Mouse (Mus musculus) CH12.LX (cell line): ENCODE data around the gene Psors1c2. TPM values are rescaled to one million over a fixed set of nuclear protein-coding genes. Genes with fewer than 3 reads are reported as not detected.

Source experiments
- DNase-seq: peaks from one replicate; pipeline ENCODE4 v3.0.0-alpha.2; 2013; ENCODE audit errors: extremely low read depth
- H3K27ac ChIP-seq: 2 replicates; pipeline ENCODE4 v1.5.1; 2012; ENCODE audit warnings: low read depth, mild to moderate bottlenecking, control low read depth, moderate library complexity; ENCODE audit not compliant: insufficient read depth
- H3K27me3 ChIP-seq: replicated peaks from 2 replicates; pipeline ENCODE3; 2012; ENCODE audit warnings: inconsistent platforms
- H3K36me3 ChIP-seq, 2 experiments: replicated peaks in 1 of 2; 2 replicates each; pipeline versions ENCODE3 to v1.6.1; 2012; ENCODE audit warnings: inconsistent platforms in 1 of 2, low read length in 1 of 2, mild to moderate bottlenecking in 1 of 2, mixed read lengths in 1 of 2, moderate library complexity in 1 of 2; ENCODE audit not compliant: control insufficient read depth in 1 of 2, insufficient read depth in 1 of 2
- H3K4me1 ChIP-seq, 2 experiments: 2 replicates each; pipeline ENCODE4 v1.6.1; 2012; ENCODE audit warnings: inconsistent platforms in 1 of 2, moderate library complexity in 1 of 2; ENCODE audit not compliant: insufficient read depth in 2 of 2, control insufficient read depth in 1 of 2
- H3K4me2 ChIP-seq: 2 replicates; pipeline ENCODE4 v1.6.1; 2012; ENCODE audit warnings: low read depth, mild to moderate bottlenecking, control low read depth; ENCODE audit not compliant: poor library complexity, insufficient read depth, severe bottlenecking
- H3K4me3 ChIP-seq, 3 experiments: fragments of 150-350 bp in 1 of 3; sonication (generic) in 1 of 3; replicated peaks in 1 of 3; 2 replicates each; pipeline versions ENCODE3 to v1.5.1; 2011 to 2012; ENCODE audit warnings: low read depth in 2 of 3, low read length in 2 of 3, mild to moderate bottlenecking in 2 of 3, moderate library complexity in 2 of 3, control low read depth in 1 of 3, improper control_type of control experiment in 1 of 3, inconsistent platforms in 1 of 3, mixed read lengths in 1 of 3; ENCODE audit not compliant: poor library complexity in 1 of 3
- H3K79me2 ChIP-seq: replicated peaks from 2 replicates; pipeline ENCODE4 v1.6.1; 2012; ENCODE audit warnings: mild to moderate bottlenecking, moderate library complexity; ENCODE audit not compliant: control insufficient read depth, poor library complexity, insufficient read depth, severe bottlenecking; ENCODE audit errors: extremely low read depth
- H3K9ac ChIP-seq: 2 replicates; pipeline ENCODE4 v1.6.1; 2012; ENCODE audit warnings: low read depth, mild to moderate bottlenecking, control low read depth, moderate library complexity; ENCODE audit not compliant: insufficient read depth
- H3K9me3 ChIP-seq: replicated peaks from 2 replicates; pipeline ENCODE3; 2012; ENCODE audit warnings: low read length, inconsistent platforms, mixed read lengths
- BHLHE40 ChIP-seq: IDR thresholded peaks from 2 replicates; pipeline ENCODE4 v1.6.1; 2011; ENCODE audit warnings: mild to moderate bottlenecking, low read depth, low read length, improper control_type of control experiment
- CHD2 ChIP-seq: IDR thresholded peaks from 2 replicates; pipeline ENCODE4 v1.6.1; 2011; ENCODE audit warnings: low read length, improper control_type of control experiment
- CTCF ChIP-seq, 2 experiments: IDR thresholded peaks in 1 of 2; conservative IDR thresholded peaks in 1 of 2; 2 replicates each; pipeline ENCODE4 v1.5.1; 2011 to 2012; ENCODE audit warnings: low read depth in 2 of 2, low read length in 2 of 2, improper control_type of control experiment in 1 of 2, inconsistent platforms in 1 of 2, mild to moderate bottlenecking in 1 of 2, moderate library complexity in 1 of 2
- EP300 ChIP-seq: IDR thresholded peaks from 2 replicates; pipeline ENCODE4 v1.6.1; 2011; ENCODE audit warnings: low read length, improper control_type of control experiment
- HCFC1 ChIP-seq: IDR thresholded peaks from 2 replicates; pipeline ENCODE4 v1.6.1; 2012; ENCODE audit warnings: low read depth, mild to moderate bottlenecking, inconsistent platforms, low read length, improper control_type of control experiment
- IRF4 ChIP-seq: IDR thresholded peaks from 2 replicates; pipeline ENCODE4 v1.6.1; 2014; ENCODE audit warnings: low read depth, mild to moderate bottlenecking, inconsistent platforms, low read length, improper control_type of control experiment
- JUN ChIP-seq: IDR thresholded peaks from 2 replicates; pipeline ENCODE4 v1.6.1; 2011; ENCODE audit warnings: low read depth, mild to moderate bottlenecking, low read length, improper control_type of control experiment, moderate library complexity; ENCODE audit not compliant: insufficient read depth
- JUND ChIP-seq: conservative IDR thresholded peaks from 2 replicates; pipeline ENCODE4 v1.6.1; 2011; ENCODE audit warnings: low read depth, low read length, improper control_type of control experiment
- MAFK ChIP-seq: IDR thresholded peaks from 2 replicates; pipeline ENCODE4 v1.6.1; 2011; ENCODE audit warnings: low read length, improper control_type of control experiment; ENCODE audit not compliant: insufficient replicate concordance
- MAZ ChIP-seq: IDR thresholded peaks from 2 replicates; pipeline ENCODE4 v1.6.1; 2012; ENCODE audit warnings: low read depth, mild to moderate bottlenecking, inconsistent platforms, low read length, improper control_type of control experiment, moderate library complexity
- MEF2A ChIP-seq: IDR thresholded peaks from 2 replicates; pipeline ENCODE4 v1.6.1; 2014; ENCODE audit warnings: low read depth, mild to moderate bottlenecking, inconsistent platforms, low read length, improper control_type of control experiment, borderline replicate concordance
- MXI1 ChIP-seq: IDR thresholded peaks from 2 replicates; pipeline ENCODE4 v1.6.1; 2011; ENCODE audit warnings: mild to moderate bottlenecking, low read depth, low read length, improper control_type of control experiment
- MYC ChIP-seq: IDR thresholded peaks from 2 replicates; pipeline ENCODE4 v1.6.1; 2011; ENCODE audit warnings: low read depth, mild to moderate bottlenecking, improper control_type of control experiment, low read length
- NELFE ChIP-seq: IDR thresholded peaks from 2 replicates; pipeline ENCODE4 v1.6.1; 2011; ENCODE audit warnings: low read depth, low read length, improper control_type of control experiment
- NRF1 ChIP-seq: IDR thresholded peaks from 2 replicates; pipeline ENCODE4 v1.6.1; 2014; ENCODE audit warnings: low read depth, mild to moderate bottlenecking, inconsistent platforms, low read length, improper control_type of control experiment, moderate library complexity
- PAX5 ChIP-seq: IDR thresholded peaks from 2 replicates; pipeline ENCODE4 v1.6.1; 2012; ENCODE audit warnings: low read length, inconsistent platforms, mixed read lengths
- POLR2A ChIP-seq: IDR thresholded peaks from 2 replicates; pipeline ENCODE4 v1.6.1; 2011; ENCODE audit warnings: low read depth, mild to moderate bottlenecking, improper control_type of control experiment, low read length
- RAD21 ChIP-seq: IDR thresholded peaks from 2 replicates; pipeline ENCODE4 v1.6.1; 2011; ENCODE audit warnings: low read depth, mild to moderate bottlenecking, low read length, improper control_type of control experiment, moderate library complexity
- RCOR1 ChIP-seq: conservative IDR thresholded peaks from 2 replicates; pipeline ENCODE4 v1.6.1; 2012; ENCODE audit warnings: low read depth, mild to moderate bottlenecking, inconsistent platforms, low read length, improper control_type of control experiment
- SIN3A ChIP-seq: IDR thresholded peaks from 2 replicates; pipeline ENCODE4 v1.6.1; 2012; ENCODE audit warnings: low read length, improper control_type of control experiment, inconsistent platforms
- SMC3 ChIP-seq: IDR thresholded peaks from 2 replicates; pipeline ENCODE4 v1.6.1; 2011; ENCODE audit warnings: low read depth, low read length, improper control_type of control experiment
- TCF12 ChIP-seq: IDR thresholded peaks from 2 replicates; pipeline ENCODE4 v1.6.1; 2014; ENCODE audit warnings: low read depth, mild to moderate bottlenecking, inconsistent platforms, low read length, improper control_type of control experiment
- USF1 ChIP-seq: IDR thresholded peaks from 2 replicates; pipeline ENCODE4 v1.6.1; 2014; ENCODE audit warnings: low read depth, mild to moderate bottlenecking, inconsistent platforms, low read length, improper control_type of control experiment
- USF2 ChIP-seq: conservative IDR thresholded peaks from 2 replicates; pipeline ENCODE4 v1.6.1; 2011; ENCODE audit warnings: low read depth, low read length, improper control_type of control experiment
- ZC3H11A ChIP-seq: IDR thresholded peaks from 2 replicates; pipeline ENCODE4 v1.6.1; 2012; ENCODE audit warnings: low read depth, mild to moderate bottlenecking, inconsistent platforms, low read length, improper control_type of control experiment
- ZNF384 ChIP-seq: IDR thresholded peaks from 2 replicates; pipeline ENCODE4 v1.6.1; 2012; ENCODE audit warnings: low read depth, low read length, improper control_type of control experiment, inconsistent platforms
- dilution Hi-C: fragments of 300-500 bp; cut with MboI; formaldehyde crosslinking; loops from 2 replicates; pipeline ENCODE4 v1.14.3; 2020; ENCODE audit warnings: low sequenced_read_pairs; ENCODE audit not compliant: extremely low pct_unique_long_range_greater_than_20kb, extremely low pct_ligation_motif_present
- in situ Hi-C: fragments of 300-500 bp; cut with MboI; formaldehyde crosslinking; loops from 3 replicates; pipeline ENCODE4 v1.14.3; 2019; ENCODE audit warnings: low sequenced_read_pairs, low pct_ligation_motif_present, low pct_unique_long_range_greater_than_20kb, mixed read lengths
- polyA plus RNA-seq: library from polyadenylated mRNA; unstranded; fragments of >175 nt; gene quantifications from 2 replicates; pipeline ENCODE4 v1.2.1, GENCODE M21; 2012; ENCODE audit warnings: low read depth; ENCODE audit not compliant: insufficient read length
- total RNA-seq, 2 experiments: library from RNA; depleted of rRNA; stranded (reverse); fragments of 300-350 nt in 1 of 2; fragments of >200 nt in 1 of 2; gene quantifications; 2 replicates each; pipeline ENCODE4 v1.2.3; 2012 to 2014

The Psors1c2 gene
- total and polyA plus RNA-seq, 3 experiments: 0.27 TPM; not detected in 2

DNA sequence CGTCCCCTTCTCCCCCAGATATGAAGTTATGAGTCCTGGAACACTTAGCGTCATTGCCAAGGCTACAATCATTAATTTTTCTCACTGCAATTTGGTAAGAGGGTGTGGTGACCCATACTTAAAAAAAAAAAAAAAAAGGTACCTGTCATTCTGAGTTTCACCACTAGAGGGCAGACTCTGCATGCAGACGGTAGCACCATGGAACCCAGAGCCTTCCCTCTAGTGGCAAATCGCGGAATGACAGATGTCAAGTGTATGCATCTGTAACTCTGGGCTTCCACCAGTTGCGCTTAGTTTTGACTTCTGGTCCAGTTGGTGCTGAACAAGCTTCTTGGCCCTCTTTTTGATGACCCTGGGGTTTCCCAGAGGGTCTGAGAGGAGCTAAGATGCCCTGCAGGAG lies 45.2 kb downstream of the Psors1c2 start:
- dilution Hi-C loops (no loop called here), in situ Hi-C loops (no loop called here)
- Histone ChIP-seq H3K4me3 (no peak overlapping the region), H3K36me3 (no peaks in the 10 kb centered on the region), H3K79me2 (no peaks in the 10 kb centered on the region), H3K27me3 (peaks cover 7% of the 10 kb centered on the region), H3K27ac (no peak overlapping the region), H3K9me3 (peaks cover 5% of the 10 kb centered on the region), H3K4me2 (no peak overlapping the region), H3K4me1 (peaks cover 0 to 8% of the 10 kb centered on the region in 2 experiments; a peak in 2 of 4 replicates), H3K9ac (no peak overlapping the region)
- TF ChIP-seq RCOR1 (no peak), NRF1 (no peak), JUND (no peak; the same call in 1 of the 2 replicates), PAX5 (no peak), TCF12 (peak; percentile 46; the same call in 1 of the 2 replicates), USF2 (no peak), NELFE (peak; percentile 63; the same call in 1 of the 2 replicates), ZNF384 (peak; percentile 98), IRF4 (peak; percentile 32; the same call in 1 of the 2 replicates), RAD21 (peak; percentile 50), CTCF (conservative IDR thresholded peaks at IDR 0.05 in 1 of 2, IDR thresholded peaks at IDR 0.05 in 1 of 2; ENCODE audit: low read depth in 2 of 2, low read length in 2 of 2) (peak; percentile 99), CHD2 (no peak), MXI1 (no peak), ZC3H11A (peak; percentile 32; the same call in 1 of the 2 replicates), SIN3A (peak; percentile 23; the same call in 1 of the 2 replicates), USF1 (no peak), MYC (no peak), HCFC1 (peak; percentile 37), MEF2A (0 out of 2 replicates have a peak, but pooled peaks have one; percentile 46), EP300 (no peak), POLR2A (no peak), JUN (no peak), MAFK (no peak), BHLHE40 (no peak), SMC3 (peak; percentile 75), MAZ (no peak)
- peak; percentile 88 for DNase-seq
